Mouse (Mus musculus) embryonic facial prominence, embryonic 11.5 days (tissue): ENCODE results near the gene Mrpl41. TPM values are rescaled to one million over a fixed set of nuclear protein-coding genes. Genes with fewer than 3 reads are reported as not detected.

Source experiments
- ATAC-seq: fragments of 200-750 bp; cut with Nextera tagmentation; replicated peaks from 2 replicates; pipeline ENCODE4 v1.8.0; 2017; ENCODE audit warnings: low read depth; ENCODE audit not compliant: insufficient number of reproducible peaks, low FRiP score, low TSS enrichment
- DNase-seq: peaks from one replicate; pipeline ENCODE4 v3.0.0-alpha.2; 2015; ENCODE audit warnings: low spot score
- H3K27ac ChIP-seq: fragments of 300-500 bp; sonication (generic); replicated peaks from 2 replicates; pipeline ENCODE4 v1.5.1; 2014; ENCODE audit warnings: mild to moderate bottlenecking, low read depth, low read length, control low read depth
- H3K27me3 ChIP-seq: fragments of 300-500 bp; sonication (generic); 2 replicates; pipeline ENCODE4 v1.6.1; 2014; ENCODE audit warnings: mild to moderate bottlenecking, low read length, moderate library complexity, mixed read lengths; ENCODE audit not compliant: control insufficient read depth, insufficient read depth
- H3K36me3 ChIP-seq: fragments of 300-500 bp; sonication (generic); replicated peaks from 2 replicates; pipeline ENCODE4 v1.6.1; 2014; ENCODE audit warnings: low read depth, mild to moderate bottlenecking, low read length, moderate library complexity, mixed read lengths; ENCODE audit not compliant: control insufficient read depth, insufficient read depth
- H3K4me1 ChIP-seq: fragments of 300-500 bp; sonication (generic); 2 replicates; pipeline ENCODE4 v1.6.1; 2014; ENCODE audit warnings: low read length, mixed read lengths; ENCODE audit not compliant: control insufficient read depth, insufficient read depth
- H3K4me2 ChIP-seq: fragments of 300-500 bp; sonication (generic); 2 replicates; pipeline ENCODE4 v1.6.1; 2014; ENCODE audit warnings: low read depth, mild to moderate bottlenecking, control low read depth, low read length, moderate library complexity
- H3K4me3 ChIP-seq: fragments of 300-500 bp; sonication (generic); 2 replicates; pipeline ENCODE4 v1.5.1; 2014; ENCODE audit warnings: low read depth, low read length, control low read depth
- H3K9ac ChIP-seq: fragments of 300-500 bp; sonication (generic); replicated peaks from 2 replicates; pipeline ENCODE4 v1.6.1; 2014; ENCODE audit warnings: mild to moderate bottlenecking, control low read depth, low read length
- H3K9me3 ChIP-seq: fragments of 300-500 bp; sonication (generic); replicated peaks from 2 replicates; pipeline ENCODE4 v1.6.1; 2016; ENCODE audit warnings: mild to moderate bottlenecking, low read length, inconsistent platforms, mixed read lengths; ENCODE audit not compliant: control insufficient read depth
- WGBS: fragments of 180-500 bp; shearing (Covaris S2); extraction: QIAGEN DNeasy Blood & Tissue Kit; methylation state at CpG from one replicate; pipeline ENCODE4 v1.1.7; 2014; 5-methylcytosine and 5-hydroxymethylcytosine counted together
- polyA plus RNA-seq: library from polyadenylated mRNA; unstranded; fragments of >200 nt; fragmentation: Nextera tagmentation; extraction: Ambion mirVana; gene quantifications from 2 replicates; pipeline ENCODE4 v1.2.1, GENCODE M21; 2014

The Mrpl41 gene
- polyA plus RNA-seq, result 153 and 163 TPM in 2 replicates

GRCm38 (mm10) chr2:24974906-24975703 is at the start of gene Mrpl41:
TSS of gene Mrpl41 (minus strand) at chr2:24975098.
- H3K9me3 ChIP-seq, result no peaks in the 10 kb centered on the region
- H3K4me2 ChIP-seq, result peak within 1 kb of the TSS; percentile 80
- H3K9ac ChIP-seq, result peak within 1 kb of the TSS; percentile 74
- H3K4me1 ChIP-seq, result no peaks in the 10 kb centered on the region; the same call in 1 of the 2 replicates
- DNase-seq, result peak; percentile 98
- H3K4me3 ChIP-seq, result peak within 1 kb of the TSS; percentile 83
- peak; percentile 99 for ATAC-seq
- H3K36me3 ChIP-seq, result no peaks in the 10 kb centered on the region; the same call in 1 of the 2 replicates
- peak within 1 kb of the TSS; percentile 71 for H3K27ac ChIP-seq
- H3K27me3 ChIP-seq, result no peaks in the 10 kb centered on the region
- under 1% methylated on average over 63 of the region's 64 CpGs for WGBS

- DNase-seq (no peak), ATAC-seq (no peak)
- H3K4me3 ChIP-seq, result no peak overlapping the region
- no peak overlapping the region for H3K9ac ChIP-seq
- no peak overlapping the region for H3K27ac ChIP-seq
- no peaks in the 10 kb centered on the region for H3K36me3 ChIP-seq
- no peak overlapping the region for H3K4me2 ChIP-seq
- no peaks in the 10 kb centered on the region for H3K27me3 ChIP-seq
- no peaks in the 10 kb centered on the region for H3K9me3 ChIP-seq
- no peaks in the 10 kb centered on the region for H3K4me1 ChIP-seq
- 89% methylated on average over 1 of the region's 1 CpGs for WGBS
Observed at GRCm38 (mm10) chr2:25022678-25023077, 47.8 kb upstream of the Mrpl41 start.

GRCm38 (mm10) chr2:25008250-25008649 is 33.4 kb upstream of the Mrpl41 start:
- Histone ChIP-seq H3K27ac (no peak overlapping the region), H3K9me3 (no peaks in the 10 kb centered on the region), H3K36me3 (no peaks in the 10 kb centered on the region), H3K4me2 (no peak overlapping the region), H3K4me1 (no peaks in the 10 kb centered on the region), H3K4me3 (no peak overlapping the region), H3K9ac (no peak overlapping the region), H3K27me3 (no peaks in the 10 kb centered on the region)
- DNase-seq (no peak), ATAC-seq (no peak)

GRCm38 (mm10) chr2:25006767-25007166 is 31.9 kb upstream of the Mrpl41 start:
- ATAC-seq, result no peak
- H3K4me3 ChIP-seq, result no peak overlapping the region
- H3K9me3 ChIP-seq, result no peaks in the 10 kb centered on the region
- no peaks in the 10 kb centered on the region for H3K36me3 ChIP-seq
- H3K27me3 ChIP-seq, result no peaks in the 10 kb centered on the region
- H3K27ac ChIP-seq, result no peak overlapping the region
- H3K9ac ChIP-seq, result no peak overlapping the region
- H3K4me2 ChIP-seq, result no peak overlapping the region
- 77% methylated on average over 1 of the region's 1 CpGs for WGBS
- H3K4me1 ChIP-seq, result no peaks in the 10 kb centered on the region
- DNase-seq, result no peak

GRCm38 (mm10) chr2:25003946-25004786 is 29.3 kb upstream of the Mrpl41 start:
- ATAC-seq (no peak), DNase-seq (no peak)
- no peaks in the 10 kb centered on the region for H3K9me3 ChIP-seq
- H3K36me3 ChIP-seq, result no peaks in the 10 kb centered on the region
- no peak overlapping the region for H3K4me3 ChIP-seq
- no peak overlapping the region for H3K27ac ChIP-seq
- no peak overlapping the region for H3K9ac ChIP-seq
- H3K4me2 ChIP-seq, result no peak overlapping the region
- no peaks in the 10 kb centered on the region for H3K4me1 ChIP-seq
- H3K27me3 ChIP-seq, result no peaks in the 10 kb centered on the region
- WGBS, result 78% methylated on average over 9 of the region's 9 CpGs

GRCm38 (mm10) chr2:25000544-25001235 is 25.8 kb upstream of the Mrpl41 start:
- H3K4me2 ChIP-seq, result no peak overlapping the region
- no peak overlapping the region for H3K9ac ChIP-seq
- no peaks in the 10 kb centered on the region for H3K36me3 ChIP-seq
- H3K27ac ChIP-seq, result no peak overlapping the region
- peak; percentile 36 for DNase-seq
- no peaks in the 10 kb centered on the region for H3K27me3 ChIP-seq
- 72% methylated on average over 3 of the region's 3 CpGs for WGBS
- ATAC-seq, result no peak
- H3K9me3 ChIP-seq, result no peaks in the 10 kb centered on the region
- no peak overlapping the region for H3K4me3 ChIP-seq
- no peaks in the 10 kb centered on the region for H3K4me1 ChIP-seq

GRCm38 (mm10) chr2:24996471-24996870 is 21.6 kb upstream of the Mrpl41 start:
- H3K36me3 ChIP-seq, result no peaks in the 10 kb centered on the region
- no peaks in the 10 kb centered on the region for H3K4me1 ChIP-seq
- no peak overlapping the region for H3K9ac ChIP-seq
- H3K27me3 ChIP-seq, result no peaks in the 10 kb centered on the region
- 100% methylated on average over 2 of the region's 2 CpGs for WGBS
- H3K4me2 ChIP-seq, result no peak overlapping the region
- DNase-seq (no peak), ATAC-seq (no peak)
- H3K9me3 ChIP-seq, result no peaks in the 10 kb centered on the region
- no peak overlapping the region for H3K27ac ChIP-seq
- no peak overlapping the region for H3K4me3 ChIP-seq
